ENCODE assay signal across 28 mouse cellular contexts in the genomic region with DNA sequence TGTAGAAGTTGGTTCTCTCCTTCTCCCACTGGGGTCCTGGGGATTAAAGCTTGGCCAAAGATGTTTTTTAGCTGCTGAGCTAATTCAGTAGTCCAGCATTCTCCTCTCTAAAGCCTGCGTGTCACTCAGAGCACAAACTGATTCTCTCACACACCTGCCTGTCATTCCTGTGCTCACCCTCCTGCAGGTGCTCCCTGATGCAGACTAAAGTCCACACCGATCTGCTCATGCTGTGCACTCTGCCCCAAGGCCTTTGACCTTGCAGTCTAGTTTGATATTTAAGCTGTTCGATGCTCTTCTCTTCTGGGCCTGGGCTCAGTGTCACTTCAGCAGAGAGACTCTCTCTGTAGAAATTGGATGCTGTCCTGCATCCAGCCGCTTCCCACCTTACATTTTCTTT. TPM values are rescaled to one million over a fixed set of nuclear protein-coding genes. Genes with fewer than 3 reads are reported as not detected.
DNase-seq lines count a peak whose midpoint lies in the region; ATAC-seq and TF ChIP-seq lines count a peak whose summit lies in the region.
"Had no signal": no experiment of that assay in that cellular context is flagged by ENCODE, and none has a peak within 500 bp of the region (broad histone marks: within the 10 kb centered on the region; RNA-seq: fewer than 3 reads in every experiment).

No protein-coding gene starts in this region.

- intact Hi-C loops in left cerebral cortex, adult 2 months (cut with DNase I): no loop called here

- no peak overlapping the region for H3K9ac ChIP-seq in kidney, embryonic 15.5 days
- H3K9ac ChIP-seq in midbrain, embryonic 11.5 days (ENCODE audit: low read length): no peak overlapping the region
- no peak overlapping the region for H3K9ac ChIP-seq in midbrain, embryonic 15.5 days
- H3K9ac ChIP-seq in liver, embryonic 13.5 days: no peak overlapping the region
- H3K9ac ChIP-seq: embryonic facial prominence, embryonic 12.5 days; forebrain, postnatal 0 days; heart, embryonic 13.5 days; hindbrain, embryonic 12.5 days; limb, embryonic 12.5 days; lung, embryonic 15.5 days; neural tube, embryonic 13.5 days had no signal

- 75% methylated on average over 4 of the region's 4 CpGs for WGBS in kidney, embryonic 15.5 days
- 92% methylated on average over 4 of the region's 4 CpGs for WGBS in midbrain, embryonic 11.5 days
- 91% methylated on average over 4 of the region's 4 CpGs for WGBS in midbrain, embryonic 15.5 days
- WGBS in liver, embryonic 13.5 days (ENCODE audit: insufficient replicate concordance): 64% methylated on average over 4 of the region's 4 CpGs
- WGBS in lung, adult 2 months: 87% methylated on average over 4 of the region's 4 CpGs

- no peak for TF ChIP-seq POLR2A in lung, adult 2 months (IDR thresholded peaks at IDR 0.05; ENCODE audit: borderline replicate concordance, extremely low read depth, low read depth, low read length)

- TF ChIP-seq CTCF in left cerebral cortex, adult 2 months (IDR thresholded peaks at IDR 0.05): no peak
- TF ChIP-seq CTCF in lung, adult 2 months (IDR thresholded peaks at IDR 0.05; ENCODE audit: insufficient read depth, low read length): no peak

- H3K4me1 ChIP-seq in kidney, embryonic 15.5 days: no peaks in the 10 kb centered on the region
- no peaks in the 10 kb centered on the region for H3K4me1 ChIP-seq in midbrain, embryonic 11.5 days (ENCODE audit: control insufficient read depth, insufficient read depth, low read length)
- H3K4me1 ChIP-seq in midbrain, embryonic 15.5 days: no peaks in the 10 kb centered on the region
- no peaks in the 10 kb centered on the region for H3K4me1 ChIP-seq in liver, embryonic 13.5 days (replicated peaks)
- H3K4me1 ChIP-seq in lung, adult 2 months (ENCODE audit: control insufficient read depth, insufficient read depth, low read length): no peaks in the 10 kb centered on the region
- H3K4me1 ChIP-seq: embryonic facial prominence, embryonic 12.5 days; heart, embryonic 13.5 days; hindbrain, embryonic 12.5 days; limb, embryonic 12.5 days; lung, embryonic 15.5 days; megakaryocyte, embryonic 14.5 days; neural tube, embryonic 13.5 days had no signal

- no peak overlapping the region for H3K4me3 ChIP-seq in kidney, embryonic 15.5 days (replicated peaks)
- H3K4me3 ChIP-seq in midbrain, embryonic 11.5 days (ENCODE audit: low read depth, low read length): no peak overlapping the region
- H3K4me3 ChIP-seq in midbrain, embryonic 15.5 days: no peak overlapping the region
- H3K4me3 ChIP-seq in liver, embryonic 13.5 days (replicated peaks): no peak overlapping the region
- no peak overlapping the region for H3K4me3 ChIP-seq in left cerebral cortex, adult 2 months
- H3K4me3 ChIP-seq in lung, adult 2 months (replicated peaks; ENCODE audit: extremely low read depth, low read depth, low read length): no peak overlapping the region
- H3K4me3 ChIP-seq: embryonic facial prominence, embryonic 12.5 days; heart, embryonic 13.5 days; hindbrain, embryonic 12.5 days; limb, embryonic 12.5 days; lung, embryonic 15.5 days; megakaryocyte, embryonic 14.5 days; neural tube, embryonic 13.5 days had no signal

- peak; percentile 67 for DNase-seq in kidney, adult 11 months
- DNase-seq in midbrain, embryonic 11.5 days (ENCODE audit: low spot score, missing footprints): peak; percentile 73
- DNase-seq in liver, embryonic 13.5 days: no peak
- no peak for DNase-seq in left cerebral cortex, adult 2 months (ENCODE audit: extremely low spot score in 1 of 2, low spot score in 2 of 2)
- DNase-seq in left cerebral cortex, adult 8-10 months (ENCODE audit: low spot score in 2 of 2): no peak
- no peak for DNase-seq in lung, adult 2 months
- DNase-seq: adrenal gland, postnatal 14 days; cerebellum, adult 2 months; cerebellum, postnatal 25 days; forebrain, postnatal 0 days; gastrocnemius, postnatal 14 days; heart, adult 18-20 months; lung, postnatal 36 days; midbrain, embryonic 14.5 days; thymus, postnatal 14 days had no signal

- H3K36me3 ChIP-seq in kidney, embryonic 15.5 days: no peaks in the 10 kb centered on the region
- H3K36me3 ChIP-seq in midbrain, embryonic 11.5 days (ENCODE audit: control insufficient read depth, insufficient read depth, low read length): no peaks in the 10 kb centered on the region
- no peaks in the 10 kb centered on the region for H3K36me3 ChIP-seq in midbrain, embryonic 15.5 days (replicated peaks)
- no peaks in the 10 kb centered on the region for H3K36me3 ChIP-seq in liver, embryonic 13.5 days
- H3K36me3 ChIP-seq: embryonic facial prominence, embryonic 12.5 days; heart, embryonic 13.5 days; hindbrain, embryonic 12.5 days; limb, embryonic 12.5 days; lung, embryonic 15.5 days; neural tube, embryonic 13.5 days had no signal

- no peaks in the 10 kb centered on the region for H3K27me3 ChIP-seq in kidney, embryonic 15.5 days
- H3K27me3 ChIP-seq in midbrain, embryonic 11.5 days (ENCODE audit: control insufficient read depth, insufficient read depth, low read length): no peaks in the 10 kb centered on the region
- no peaks in the 10 kb centered on the region for H3K27me3 ChIP-seq in midbrain, embryonic 15.5 days (replicated peaks)
- no peaks in the 10 kb centered on the region for H3K27me3 ChIP-seq in liver, embryonic 13.5 days
- H3K27me3 ChIP-seq: embryonic facial prominence, embryonic 12.5 days; heart, embryonic 13.5 days; hindbrain, embryonic 12.5 days; limb, embryonic 12.5 days; lung, embryonic 15.5 days; megakaryocyte, embryonic 14.5 days; neural tube, embryonic 13.5 days had no signal

- H3K9me3 ChIP-seq in kidney, embryonic 15.5 days (replicated peaks): no peaks in the 10 kb centered on the region
- H3K9me3 ChIP-seq in midbrain, embryonic 11.5 days (ENCODE audit: control insufficient read depth, low read length): no peaks in the 10 kb centered on the region
- no peaks in the 10 kb centered on the region for H3K9me3 ChIP-seq in midbrain, embryonic 15.5 days
- no peaks in the 10 kb centered on the region for H3K9me3 ChIP-seq in liver, embryonic 13.5 days (replicated peaks)
- H3K9me3 ChIP-seq: embryonic facial prominence, embryonic 12.5 days; heart, embryonic 13.5 days; hindbrain, embryonic 12.5 days; limb, embryonic 12.5 days; lung, embryonic 15.5 days; megakaryocyte, embryonic 14.5 days; neural tube, embryonic 13.5 days had no signal

- H3K4me2 ChIP-seq in kidney, embryonic 15.5 days: no peak overlapping the region
- H3K4me2 ChIP-seq in midbrain, embryonic 11.5 days: no peak overlapping the region
- no peak overlapping the region for H3K4me2 ChIP-seq in midbrain, embryonic 15.5 days
- no peak overlapping the region for H3K4me2 ChIP-seq in liver, embryonic 13.5 days
- H3K4me2 ChIP-seq: embryonic facial prominence, embryonic 12.5 days; heart, embryonic 13.5 days; hindbrain, embryonic 12.5 days; limb, embryonic 12.5 days; lung, embryonic 15.5 days; neural tube, embryonic 13.5 days had no signal

- ATAC-seq in kidney, embryonic 15.5 days (replicated peaks; ENCODE audit: low FRiP score): no peak
- no peak for ATAC-seq in midbrain, embryonic 11.5 days (ENCODE audit: low FRiP score)
- ATAC-seq in midbrain, embryonic 15.5 days (replicated peaks): no peak
- peak; percentile 65 for ATAC-seq in liver, embryonic 13.5 days (ENCODE audit: low read depth)
- ATAC-seq: forebrain, postnatal 0 days had no signal

- H3K27ac ChIP-seq in kidney, embryonic 15.5 days: no peak overlapping the region
- no peak overlapping the region for H3K27ac ChIP-seq in midbrain, embryonic 11.5 days (ENCODE audit: low read depth, low read length)
- no peak overlapping the region for H3K27ac ChIP-seq in midbrain, embryonic 15.5 days
- H3K27ac ChIP-seq in liver, embryonic 13.5 days: no peak overlapping the region
- H3K27ac ChIP-seq in left cerebral cortex, adult 2 months: no peak overlapping the region
- H3K27ac ChIP-seq: embryonic facial prominence, embryonic 12.5 days; heart, embryonic 13.5 days; hindbrain, embryonic 12.5 days; limb, embryonic 12.5 days; lung, embryonic 15.5 days; neural tube, embryonic 13.5 days had no signal

RNA-seq across cellular contexts. Expression of a gene that starts 16.4 kb away (rescaled TPM):
- not detected in 2 replicates for polyA plus RNA-seq in kidney, embryonic 15.5 days (2015; fragmentation: Nextera tagmentation; extraction: Ambion mirVana)
- polyA plus RNA-seq in midbrain, embryonic 11.5 days (2014; fragmentation: Nextera tagmentation; extraction: Ambion mirVana): not detected in 2 replicates
- polyA plus RNA-seq in midbrain, embryonic 15.5 days (2015; fragmentation: Nextera tagmentation; extraction: Ambion mirVana): 0.88 and 1.0 TPM in 2 replicates
- polyA plus RNA-seq in liver, embryonic 13.5 days (2015; fragmentation: Nextera tagmentation; extraction: Ambion mirVana): 1.3 and 1.6 TPM in 2 replicates
- total RNA-seq in left cerebral cortex, adult 2 months (2021): not detected
- total RNA-seq in left cerebral cortex, adult 8-10 months (2022): 1 to 10 TPM in 1 of 4 experiments, under 1 TPM in 2, not detected in 1; 0.63 to 1.0 (median 0.68) TPM
- 6.2 and 9.1 TPM in 2 replicates for polyA plus RNA-seq in lung, adult 2 months (2012; rRNA removed)
- total RNA-seq: adrenal gland, postnatal 14 days; gastrocnemius, postnatal 14 days; heart, postnatal 25 days had no signal
- polyA plus RNA-seq: embryonic facial prominence, embryonic 12.5 days; forebrain, embryonic 11.5 days; heart, embryonic 13.5 days; hindbrain, embryonic 12.5 days; limb, embryonic 12.5 days; small intestine, adult 2 months; testis, adult 2 months had no signal

RNA-seq across cellular contexts. Expression of a gene that starts 31.6 kb away (rescaled TPM):
- 30.7 and 33.5 TPM in 2 replicates for polyA plus RNA-seq in kidney, embryonic 15.5 days (2015; fragmentation: Nextera tagmentation; extraction: Ambion mirVana)
- 6.0 and 6.8 TPM in 2 replicates for polyA plus RNA-seq in midbrain, embryonic 11.5 days (2014; fragmentation: Nextera tagmentation; extraction: Ambion mirVana)
- polyA plus RNA-seq in midbrain, embryonic 15.5 days (2015; fragmentation: Nextera tagmentation; extraction: Ambion mirVana): 4.8 and 6.1 TPM in 2 replicates
- polyA plus RNA-seq in liver, embryonic 13.5 days (2015; fragmentation: Nextera tagmentation; extraction: Ambion mirVana): 5.1 and 6.6 TPM in 2 replicates
- total RNA-seq in left cerebral cortex, adult 2 months (2021): under 1 TPM; 0.61 to 0.84 TPM
- 1 to 10 TPM in 2 of 4 experiments, under 1 TPM in 2; 0.78 to 1.3 (median 1.0) TPM for total RNA-seq in left cerebral cortex, adult 8-10 months (2022)
- polyA plus RNA-seq in lung, adult 2 months (2012; rRNA removed): 9.7 and 12.9 TPM in 2 replicates

Comparison
In these comparisons a context has a peak if more than half of its experiments do, and no peak if none do; other contexts are left out.
1. DNase-seq: peak in kidney, adult 11 months (single experiment) and midbrain, embryonic 11.5 days (single experiment); none in liver, embryonic 13.5 days (single experiment), left cerebral cortex, adult 2 months (0 of 2), left cerebral cortex, adult 8-10 months (0 of 2) and lung, adult 2 months (single experiment).